In genomic region chr12:29004504-29004903, GRCm38 (mm10) we compare ENCODE assay signal across 14 mouse cellular contexts.
A peak's percentile ranks its signal among the peaks of the same experiment; 100 is the strongest.
DNase-seq lines count a peak whose midpoint lies in the region; ATAC-seq lines count a peak whose summit lies in the region.
"Had no signal": no experiment of that assay in that cellular context is flagged by ENCODE, and none has a peak within 500 bp of the region (broad histone marks: within the 10 kb centered on the region; RNA-seq: fewer than 3 reads in every experiment).

No protein-coding gene starts in this region.

- no peaks in the 10 kb centered on the region for H3K4me1 ChIP-seq in hindbrain, embryonic 11.5 days (replicated peaks; ENCODE audit: control insufficient read depth, insufficient read depth, low read length)
- H3K4me1 ChIP-seq in hindbrain, embryonic 10.5 days (replicated peaks): peaks cover 3% of the 10 kb centered on the region; the same call in 1 of the 2 replicates
- peaks cover 4% of the 10 kb centered on the region; the same call in 1 of the 2 replicates for H3K4me1 ChIP-seq in hindbrain, embryonic 15.5 days (replicated peaks)
- H3K4me1 ChIP-seq: liver, embryonic 13.5 days had no signal

- 0 out of 2 replicates have a peak overlapping the region, but pooled peaks have one; percentile 7 for H3K27ac ChIP-seq in hindbrain, embryonic 11.5 days (ENCODE audit: low read depth, low read length)
- no peak overlapping the region for H3K27ac ChIP-seq in hindbrain, embryonic 10.5 days
- H3K27ac ChIP-seq in hindbrain, embryonic 15.5 days (replicated peaks): no peak overlapping the region
- H3K27ac ChIP-seq: liver, embryonic 13.5 days had no signal

- H3K4me3 ChIP-seq in hindbrain, embryonic 11.5 days (ENCODE audit: low read depth, low read length): no peak overlapping the region
- H3K4me3 ChIP-seq in hindbrain, embryonic 10.5 days: no peak overlapping the region
- no peak overlapping the region for H3K4me3 ChIP-seq in hindbrain, embryonic 15.5 days
- H3K4me3 ChIP-seq: liver, embryonic 13.5 days had no signal

- H3K9me3 ChIP-seq in hindbrain, embryonic 11.5 days (ENCODE audit: control insufficient read depth, low read length): no peaks in the 10 kb centered on the region
- H3K9me3 ChIP-seq in hindbrain, embryonic 10.5 days: no peaks in the 10 kb centered on the region
- no peaks in the 10 kb centered on the region for H3K9me3 ChIP-seq in hindbrain, embryonic 15.5 days
- H3K9me3 ChIP-seq: liver, embryonic 13.5 days had no signal

- H3K4me2 ChIP-seq in hindbrain, embryonic 11.5 days (replicated peaks; ENCODE audit: low read depth, low read length): no peak overlapping the region
- H3K4me2 ChIP-seq in hindbrain, embryonic 15.5 days: no peak overlapping the region
- H3K4me2 ChIP-seq: liver, embryonic 13.5 days had no signal

- no peak overlapping the region for H3K9ac ChIP-seq in hindbrain, embryonic 11.5 days (ENCODE audit: low read depth, low read length)
- H3K9ac ChIP-seq in hindbrain, embryonic 15.5 days: no peak overlapping the region
- H3K9ac ChIP-seq: liver, embryonic 13.5 days had no signal

- DNase-seq in cerebellum, postnatal 36 days: peak; percentile 6 to 18
- peak; percentile 17 for DNase-seq in hindbrain, embryonic 11.5 days (ENCODE audit: low spot score)
- DNase-seq in hindbrain, embryonic 10.5 days (ENCODE audit: low spot score): no peak
- DNase-seq in 3134 (ENCODE audit: extremely low read depth, insufficient read length, low spot score): peak; percentile 1
- DNase-seq in gastrocnemius, postnatal 10 days: no peak
- DNase-seq in lung, adult 18-20 months: no peak
- DNase-seq: adrenal gland, adult 2 months; kidney, adult 2 months; kidney, postnatal 36 days; liver, embryonic 13.5 days; thymus, adult 18-20 months had no signal

- no peaks in the 10 kb centered on the region for H3K36me3 ChIP-seq in hindbrain, embryonic 11.5 days (ENCODE audit: control insufficient read depth, insufficient read depth, low read length)
- no peaks in the 10 kb centered on the region for H3K36me3 ChIP-seq in hindbrain, embryonic 10.5 days
- no peaks in the 10 kb centered on the region for H3K36me3 ChIP-seq in hindbrain, embryonic 15.5 days
- H3K36me3 ChIP-seq: liver, embryonic 13.5 days had no signal

- no peaks in the 10 kb centered on the region for H3K27me3 ChIP-seq in hindbrain, embryonic 11.5 days (ENCODE audit: control insufficient read depth, insufficient read depth, low read length)
- no peaks in the 10 kb centered on the region for H3K27me3 ChIP-seq in hindbrain, embryonic 10.5 days (ENCODE audit: insufficient read depth, poor library complexity, severe bottlenecking)
- no peaks in the 10 kb centered on the region for H3K27me3 ChIP-seq in hindbrain, embryonic 15.5 days
- H3K27me3 ChIP-seq: liver, embryonic 13.5 days had no signal

- WGBS in hindbrain, embryonic 11.5 days: 91% methylated on average over 13 of the region's 13 CpGs
- WGBS in hindbrain, embryonic 10.5 days: 94% methylated on average over 13 of the region's 13 CpGs
- WGBS in hindbrain, embryonic 15.5 days: 62% methylated on average over 13 of the region's 13 CpGs

- no peak for ATAC-seq in cerebellum, adult (ENCODE audit: insufficient number of reproducible peaks, low FRiP score, low TSS enrichment)
- no peak for ATAC-seq in hindbrain, embryonic 11.5 days (ENCODE audit: low FRiP score)
- ATAC-seq in hindbrain, embryonic 15.5 days (ENCODE audit: low FRiP score, low read depth): peak; percentile 78; the same call in 1 of the 2 replicates
- ATAC-seq: lung, postnatal 0 days had no signal

Comparison
In these comparisons a context has a peak if more than half of its experiments do, and no peak if none do; other contexts are left out.
1. DNase-seq: peak in cerebellum, postnatal 36 days (2 of 2), hindbrain, embryonic 11.5 days (single experiment) and 3134 (single experiment); none in hindbrain, embryonic 10.5 days (single experiment), gastrocnemius, postnatal 10 days (single experiment) and lung, adult 18-20 months (0 of 2).